Mouse (Mus musculus) CH12.LX (cell line): ENCODE data around the gene Klk11. TPM values are rescaled to one million over a fixed set of nuclear protein-coding genes. Genes with fewer than 3 reads are reported as not detected.

Source experiments
- DNase-seq: peaks from one replicate; pipeline ENCODE4 v3.0.0-alpha.2; 2013; ENCODE audit errors: extremely low read depth
- H3K27ac ChIP-seq: 2 replicates; pipeline ENCODE4 v1.5.1; 2012; ENCODE audit warnings: low read depth, mild to moderate bottlenecking, control low read depth, moderate library complexity; ENCODE audit not compliant: insufficient read depth
- H3K27me3 ChIP-seq: replicated peaks from 2 replicates; pipeline ENCODE3; 2012; ENCODE audit warnings: inconsistent platforms
- H3K36me3 ChIP-seq, 2 experiments: replicated peaks in 1 of 2; 2 replicates each; pipeline versions ENCODE3 to v1.6.1; 2012; ENCODE audit warnings: inconsistent platforms in 1 of 2, low read length in 1 of 2, mild to moderate bottlenecking in 1 of 2, mixed read lengths in 1 of 2, moderate library complexity in 1 of 2; ENCODE audit not compliant: control insufficient read depth in 1 of 2, insufficient read depth in 1 of 2
- H3K4me1 ChIP-seq, 2 experiments: 2 replicates each; pipeline ENCODE4 v1.6.1; 2012; ENCODE audit warnings: inconsistent platforms in 1 of 2, moderate library complexity in 1 of 2; ENCODE audit not compliant: insufficient read depth in 2 of 2, control insufficient read depth in 1 of 2
- H3K4me2 ChIP-seq: 2 replicates; pipeline ENCODE4 v1.6.1; 2012; ENCODE audit warnings: low read depth, mild to moderate bottlenecking, control low read depth; ENCODE audit not compliant: poor library complexity, insufficient read depth, severe bottlenecking
- H3K4me3 ChIP-seq, 3 experiments: fragments of 150-350 bp in 1 of 3; sonication (generic) in 1 of 3; replicated peaks in 1 of 3; 2 replicates each; pipeline versions ENCODE3 to v1.5.1; 2011 to 2012; ENCODE audit warnings: low read depth in 2 of 3, low read length in 2 of 3, mild to moderate bottlenecking in 2 of 3, moderate library complexity in 2 of 3, control low read depth in 1 of 3, improper control_type of control experiment in 1 of 3, inconsistent platforms in 1 of 3, mixed read lengths in 1 of 3; ENCODE audit not compliant: poor library complexity in 1 of 3
- H3K79me2 ChIP-seq: replicated peaks from 2 replicates; pipeline ENCODE4 v1.6.1; 2012; ENCODE audit warnings: mild to moderate bottlenecking, moderate library complexity; ENCODE audit not compliant: control insufficient read depth, poor library complexity, insufficient read depth, severe bottlenecking; ENCODE audit errors: extremely low read depth
- H3K9ac ChIP-seq: 2 replicates; pipeline ENCODE4 v1.6.1; 2012; ENCODE audit warnings: low read depth, mild to moderate bottlenecking, control low read depth, moderate library complexity; ENCODE audit not compliant: insufficient read depth
- H3K9me3 ChIP-seq: replicated peaks from 2 replicates; pipeline ENCODE3; 2012; ENCODE audit warnings: low read length, inconsistent platforms, mixed read lengths
- BHLHE40 ChIP-seq: IDR thresholded peaks from 2 replicates; pipeline ENCODE4 v1.6.1; 2011; ENCODE audit warnings: mild to moderate bottlenecking, low read depth, low read length, improper control_type of control experiment
- CHD2 ChIP-seq: IDR thresholded peaks from 2 replicates; pipeline ENCODE4 v1.6.1; 2011; ENCODE audit warnings: low read length, improper control_type of control experiment
- CTCF ChIP-seq, 2 experiments: IDR thresholded peaks in 1 of 2; conservative IDR thresholded peaks in 1 of 2; 2 replicates each; pipeline ENCODE4 v1.5.1; 2011 to 2012; ENCODE audit warnings: low read depth in 2 of 2, low read length in 2 of 2, improper control_type of control experiment in 1 of 2, inconsistent platforms in 1 of 2, mild to moderate bottlenecking in 1 of 2, moderate library complexity in 1 of 2
- EP300 ChIP-seq: IDR thresholded peaks from 2 replicates; pipeline ENCODE4 v1.6.1; 2011; ENCODE audit warnings: low read length, improper control_type of control experiment
- GABPA ChIP-seq: IDR thresholded peaks from 2 replicates; pipeline ENCODE4 v1.6.1; 2012; ENCODE audit warnings: low read depth, low read length, improper control_type of control experiment, inconsistent platforms; ENCODE audit not compliant: insufficient replicate concordance
- HCFC1 ChIP-seq: IDR thresholded peaks from 2 replicates; pipeline ENCODE4 v1.6.1; 2012; ENCODE audit warnings: low read depth, mild to moderate bottlenecking, inconsistent platforms, low read length, improper control_type of control experiment
- JUN ChIP-seq: IDR thresholded peaks from 2 replicates; pipeline ENCODE4 v1.6.1; 2011; ENCODE audit warnings: low read depth, mild to moderate bottlenecking, low read length, improper control_type of control experiment, moderate library complexity; ENCODE audit not compliant: insufficient read depth
- JUND ChIP-seq: conservative IDR thresholded peaks from 2 replicates; pipeline ENCODE4 v1.6.1; 2011; ENCODE audit warnings: low read depth, low read length, improper control_type of control experiment
- MAFK ChIP-seq: IDR thresholded peaks from 2 replicates; pipeline ENCODE4 v1.6.1; 2011; ENCODE audit warnings: low read length, improper control_type of control experiment; ENCODE audit not compliant: insufficient replicate concordance
- MAZ ChIP-seq: IDR thresholded peaks from 2 replicates; pipeline ENCODE4 v1.6.1; 2012; ENCODE audit warnings: low read depth, mild to moderate bottlenecking, inconsistent platforms, low read length, improper control_type of control experiment, moderate library complexity
- MXI1 ChIP-seq: IDR thresholded peaks from 2 replicates; pipeline ENCODE4 v1.6.1; 2011; ENCODE audit warnings: mild to moderate bottlenecking, low read depth, low read length, improper control_type of control experiment
- NRF1 ChIP-seq: IDR thresholded peaks from 2 replicates; pipeline ENCODE4 v1.6.1; 2014; ENCODE audit warnings: low read depth, mild to moderate bottlenecking, inconsistent platforms, low read length, improper control_type of control experiment, moderate library complexity
- RAD21 ChIP-seq: IDR thresholded peaks from 2 replicates; pipeline ENCODE4 v1.6.1; 2011; ENCODE audit warnings: low read depth, mild to moderate bottlenecking, low read length, improper control_type of control experiment, moderate library complexity
- SMC3 ChIP-seq: IDR thresholded peaks from 2 replicates; pipeline ENCODE4 v1.6.1; 2011; ENCODE audit warnings: low read depth, low read length, improper control_type of control experiment
- UBTF ChIP-seq: IDR thresholded peaks from 2 replicates; pipeline ENCODE4 v1.6.1; 2012; ENCODE audit warnings: low read depth, mild to moderate bottlenecking, inconsistent platforms, low read length, improper control_type of control experiment, moderate library complexity
- USF1 ChIP-seq: IDR thresholded peaks from 2 replicates; pipeline ENCODE4 v1.6.1; 2014; ENCODE audit warnings: low read depth, mild to moderate bottlenecking, inconsistent platforms, low read length, improper control_type of control experiment
- ZC3H11A ChIP-seq: IDR thresholded peaks from 2 replicates; pipeline ENCODE4 v1.6.1; 2012; ENCODE audit warnings: low read depth, mild to moderate bottlenecking, inconsistent platforms, low read length, improper control_type of control experiment
- ZMIZ1 ChIP-seq: IDR thresholded peaks from 2 replicates; pipeline ENCODE4 v1.6.1; 2012; ENCODE audit warnings: low read depth, mild to moderate bottlenecking, inconsistent platforms, low read length, improper control_type of control experiment
- dilution Hi-C: fragments of 300-500 bp; cut with MboI; formaldehyde crosslinking; loops from 2 replicates; pipeline ENCODE4 v1.14.3; 2020; ENCODE audit warnings: low sequenced_read_pairs; ENCODE audit not compliant: extremely low pct_unique_long_range_greater_than_20kb, extremely low pct_ligation_motif_present
- in situ Hi-C: fragments of 300-500 bp; cut with MboI; formaldehyde crosslinking; loops from 3 replicates; pipeline ENCODE4 v1.14.3; 2019; ENCODE audit warnings: low sequenced_read_pairs, low pct_ligation_motif_present, low pct_unique_long_range_greater_than_20kb, mixed read lengths
- polyA plus RNA-seq: library from polyadenylated mRNA; unstranded; fragments of >175 nt; gene quantifications from 2 replicates; pipeline ENCODE4 v1.2.1, GENCODE M21; 2012; ENCODE audit warnings: low read depth; ENCODE audit not compliant: insufficient read length
- total RNA-seq, 2 experiments: library from RNA; depleted of rRNA; stranded (reverse); fragments of 300-350 nt in 1 of 2; fragments of >200 nt in 1 of 2; gene quantifications; 2 replicates each; pipeline ENCODE4 v1.2.3; 2012 to 2014

The Klk11 gene
- total and polyA plus RNA-seq, 3 experiments, result not detected

GRCm38 (mm10) chr7:43789295-43789694 is 14.9 kb downstream of the Klk11 start:
- H3K9ac ChIP-seq, result no peak overlapping the region
- H3K79me2 ChIP-seq, result no peaks in the 10 kb centered on the region
- in situ Hi-C loops, result loop anchor here (25.0 kb wide), 1 partner anchor 302 kb away; the partner anchor contains the start of gene Iglon5
- H3K36me3 ChIP-seq, result no peaks in the 10 kb centered on the region
- no peak overlapping the region for H3K27ac ChIP-seq
- dilution Hi-C loops, result no loop called here
- peak in 1 of 2 experiments; percentile 54; a peak in 2 of 4 replicates for TF ChIP-seq CTCF (conservative IDR thresholded peaks at IDR 0.05 in 1 of 2, IDR thresholded peaks at IDR 0.05 in 1 of 2; ENCODE audit: low read depth in 2 of 2, low read length in 2 of 2)
- TF ChIP-seq UBTF, result no peak
- no peak for TF ChIP-seq MAZ
- peak; percentile 29 for TF ChIP-seq RAD21
- TF ChIP-seq SMC3, result peak; percentile 29; the same call in 1 of the 2 replicates
- no peak for TF ChIP-seq USF1
- TF ChIP-seq JUND, result no peak
- TF ChIP-seq BHLHE40, result no peak
- TF ChIP-seq, all 38 proteins: peak for 3
- Histone ChIP-seq H3K4me3 (no peak overlapping the region), H3K4me2 (no peak overlapping the region), H3K27me3 (peaks cover 74% of the 10 kb centered on the region), H3K9me3 (no peaks in the 10 kb centered on the region), H3K4me1 (no peaks in the 10 kb centered on the region; a peak in 1 of 4 replicates)
- no peak for DNase-seq

DNA sequence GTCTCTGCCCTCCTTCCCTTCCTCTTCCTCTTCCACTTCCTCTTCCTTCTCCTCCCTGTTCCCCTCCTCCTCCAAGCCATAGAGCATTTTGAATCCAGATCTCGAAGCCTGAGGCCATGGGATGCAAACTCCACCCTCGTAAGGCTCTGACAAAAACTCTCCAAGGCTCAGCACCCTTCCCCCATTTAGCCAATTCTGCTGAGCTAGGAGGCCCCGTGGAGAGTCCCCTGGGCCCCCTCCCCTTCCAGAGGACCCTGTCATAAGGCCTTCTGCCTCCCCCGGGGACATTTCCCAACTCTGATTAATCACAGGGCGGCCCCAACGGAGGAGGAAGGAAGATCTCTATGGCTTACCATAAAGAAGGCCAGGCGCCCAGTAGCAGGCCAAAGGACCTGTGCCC is 17.2 kb downstream of the Klk11 start, which contains the start of gene Klk9:
Klk9 (plus strand) TSS at position 301 of the 400 bp plus-strand sequence.
- TF ChIP-seq SMC3 (no peak), MXI1 (no peak), MAFK (no peak), CHD2 (no peak), BHLHE40 (no peak), ZC3H11A (no peak), JUN (no peak), NRF1 (no peak), ZMIZ1 (no peak), HCFC1 (no peak), GABPA (no peak), EP300 (no peak)
- in situ Hi-C loops (loop anchor here (25.0 kb wide), 1 partner anchor 304 kb away; the partner anchor contains the start of gene Iglon5), dilution Hi-C loops (no loop called here)
- no peak within 1 kb of the TSS for H3K4me2 ChIP-seq
- no peaks in the 10 kb centered on the region for H3K79me2 ChIP-seq
- no peak for DNase-seq
- H3K4me1 ChIP-seq, result peaks cover 6 to 10% of the 10 kb centered on the region in 2 experiments
- H3K9me3 ChIP-seq, result no peaks in the 10 kb centered on the region
- no peaks in the 10 kb centered on the region for H3K36me3 ChIP-seq
- H3K4me3 ChIP-seq, result no peak within 1 kb of the TSS
- no peak within 1 kb of the TSS for H3K9ac ChIP-seq
- peaks cover 76% of the 10 kb centered on the region for H3K27me3 ChIP-seq
- H3K27ac ChIP-seq, result no peak within 1 kb of the TSS
